Comparison of ENCODE assay signal across 20 mouse cellular contexts in genomic region chr2:127627354-127627753, GRCm38 (mm10). TPM values are rescaled to one million over a fixed set of nuclear protein-coding genes. Genes with fewer than 3 reads are reported as not detected.
A peak's percentile ranks its signal among the peaks of the same experiment; 100 is the strongest.
DNase-seq lines count a peak whose midpoint lies in the region; ATAC-seq lines count a peak whose summit lies in the region.
"Had no signal": no experiment of that assay in that cellular context is flagged by ENCODE, and none has a peak within 500 bp of the region (broad histone marks: within the 10 kb centered on the region; RNA-seq: fewer than 3 reads in every experiment).

No protein-coding gene starts in this region.

- peaks cover 11% of the 10 kb centered on the region for H3K4me1 ChIP-seq in hindbrain, embryonic 10.5 days (replicated peaks)
- no peaks in the 10 kb centered on the region for H3K4me1 ChIP-seq in hindbrain, embryonic 14.5 days (replicated peaks; ENCODE audit: control insufficient read depth, insufficient read depth, low read length)
- H3K4me1 ChIP-seq: embryonic facial prominence, embryonic 13.5 days; heart, embryonic 13.5 days; intestine, embryonic 15.5 days; limb, embryonic 10.5 days; midbrain, embryonic 13.5 days had no signal

- no peak overlapping the region for H3K4me3 ChIP-seq in hindbrain, embryonic 10.5 days
- no peak overlapping the region for H3K4me3 ChIP-seq in hindbrain, embryonic 14.5 days (replicated peaks; ENCODE audit: low read length)
- H3K4me3 ChIP-seq: embryonic facial prominence, embryonic 13.5 days; heart, embryonic 13.5 days; intestine, embryonic 15.5 days; limb, embryonic 10.5 days; midbrain, embryonic 13.5 days had no signal

- intact Hi-C loops in left cerebral cortex, postnatal 4 days (cut with DNase I), result no loop called here

- no peak overlapping the region for H3K4me2 ChIP-seq in hindbrain, embryonic 14.5 days (replicated peaks)
- H3K4me2 ChIP-seq: embryonic facial prominence, embryonic 13.5 days; heart, embryonic 13.5 days; intestine, embryonic 15.5 days; liver, embryonic 11.5 days; lung, embryonic 14.5 days; midbrain, embryonic 13.5 days had no signal

- ATAC-seq in cerebellum, adult (ENCODE audit: insufficient number of reproducible peaks, low FRiP score, low TSS enrichment), result no peak
- ATAC-seq in hindbrain, embryonic 14.5 days (ENCODE audit: low FRiP score), result no peak
- ATAC-seq: intestine, embryonic 15.5 days; midbrain, embryonic 13.5 days had no signal

- no peaks in the 10 kb centered on the region for H3K9me3 ChIP-seq in hindbrain, embryonic 10.5 days
- H3K9me3 ChIP-seq in hindbrain, embryonic 14.5 days (ENCODE audit: control insufficient read depth, low read length), result no peaks in the 10 kb centered on the region
- H3K9me3 ChIP-seq: embryonic facial prominence, embryonic 13.5 days; heart, embryonic 13.5 days; intestine, embryonic 15.5 days; limb, embryonic 10.5 days; midbrain, embryonic 13.5 days had no signal

- H3K27me3 ChIP-seq in hindbrain, embryonic 10.5 days (ENCODE audit: insufficient read depth, poor library complexity, severe bottlenecking), result no peaks in the 10 kb centered on the region
- no peaks in the 10 kb centered on the region for H3K27me3 ChIP-seq in hindbrain, embryonic 14.5 days (ENCODE audit: control insufficient read depth, insufficient read depth, low read length)
- H3K27me3 ChIP-seq: embryonic facial prominence, embryonic 13.5 days; intestine, embryonic 15.5 days; midbrain, embryonic 13.5 days had no signal

- H3K36me3 ChIP-seq in hindbrain, embryonic 10.5 days, result no peaks in the 10 kb centered on the region
- H3K36me3 ChIP-seq in hindbrain, embryonic 14.5 days (replicated peaks; ENCODE audit: control insufficient read depth, insufficient read depth), result no peaks in the 10 kb centered on the region
- H3K36me3 ChIP-seq: embryonic facial prominence, embryonic 13.5 days; heart, embryonic 13.5 days; intestine, embryonic 15.5 days; limb, embryonic 10.5 days; midbrain, embryonic 13.5 days had no signal

- DNase-seq in cerebellum, adult 9-11 months, result peak; percentile 33
- DNase-seq in hindbrain, embryonic 10.5 days (ENCODE audit: low spot score), result peak; percentile 29
- DNase-seq in hindbrain, embryonic 14.5 days (ENCODE audit: low spot score), result no peak
- DNase-seq in left cerebral cortex, adult 9 months (ENCODE audit: low spot score in 2 of 2), result peak; percentile 46 to 54
- DNase-seq in left cerebral cortex, postnatal 4 days, result no peak
- DNase-seq in embryo, embryonic 11 days, result peak; percentile 13
- no peak for DNase-seq in thymus, postnatal 25 days
- DNase-seq: adrenal gland, adult 8-10 months; heart, adult 11 months; heart, postnatal 4 days; kidney, postnatal 4 days; lung, embryonic 14.5 days had no signal

- peak overlapping the region; percentile 35; the same call in 1 of the 2 replicates for H3K27ac ChIP-seq in hindbrain, embryonic 10.5 days
- H3K27ac ChIP-seq in hindbrain, embryonic 14.5 days, result no peak overlapping the region
- H3K27ac ChIP-seq: embryonic facial prominence, embryonic 13.5 days; heart, embryonic 13.5 days; intestine, embryonic 15.5 days; limb, embryonic 10.5 days; midbrain, embryonic 13.5 days had no signal

- H3K9ac ChIP-seq in hindbrain, embryonic 14.5 days, result no peak overlapping the region
- H3K9ac ChIP-seq: embryonic facial prominence, embryonic 13.5 days; heart, embryonic 13.5 days; intestine, embryonic 15.5 days; lung, embryonic 14.5 days; midbrain, embryonic 13.5 days had no signal

- 45% methylated on average over 6 of the region's 6 CpGs for WGBS in hindbrain, embryonic 10.5 days
- WGBS in hindbrain, embryonic 14.5 days, result 41% methylated on average over 6 of the region's 6 CpGs

RNA-seq across cellular contexts. Expression of gene Mal, which starts 29.1 kb away (rescaled TPM):
- 0.69 and 2.4 TPM in 2 replicates for polyA plus RNA-seq in hindbrain, embryonic 10.5 days (2016; fragmentation: Nextera tagmentation; extraction: Ambion mirVana)
- polyA plus RNA-seq in hindbrain, embryonic 14.5 days (2014; fragmentation: Nextera tagmentation; extraction: Ambion mirVana), result 3.5 and 3.7 TPM in 2 replicates
- total RNA-seq in left cerebral cortex, postnatal 4 days (2021), result 1 to 10 TPM; 1.3 to 1.5 TPM
- total RNA-seq: CH12.LX had no signal

RNA-seq across cellular contexts. Expression of gene Mrps5, which starts 40.3 kb away (rescaled TPM):
- polyA plus RNA-seq in hindbrain, embryonic 10.5 days (2016; fragmentation: Nextera tagmentation; extraction: Ambion mirVana), result 158 and 163 TPM in 2 replicates
- polyA plus RNA-seq in hindbrain, embryonic 14.5 days (2014; fragmentation: Nextera tagmentation; extraction: Ambion mirVana), result 123 and 128 TPM in 2 replicates
- total RNA-seq in left cerebral cortex, postnatal 4 days (2021), result 100 to 1,000 TPM; 106 TPM

RNA-seq across cellular contexts. Expression of gene Zfp661, which starts 40.5 kb away (rescaled TPM):
- polyA plus RNA-seq in hindbrain, embryonic 10.5 days (2016; fragmentation: Nextera tagmentation; extraction: Ambion mirVana), result 8.0 and 8.3 TPM in 2 replicates
- polyA plus RNA-seq in hindbrain, embryonic 14.5 days (2014; fragmentation: Nextera tagmentation; extraction: Ambion mirVana), result 7.0 and 7.1 TPM in 2 replicates
- total RNA-seq in left cerebral cortex, postnatal 4 days (2021), result 1 to 10 TPM; 9.2 to 9.5 TPM

Comparison
In these comparisons a context has a peak if more than half of its experiments do, and no peak if none do; other contexts are left out.
1. DNase-seq: peak in cerebellum, adult 9-11 months (single experiment), hindbrain, embryonic 10.5 days (single experiment), left cerebral cortex, adult 9 months (2 of 2) and embryo, embryonic 11 days (single experiment); none in hindbrain, embryonic 14.5 days (single experiment), left cerebral cortex, postnatal 4 days (single experiment) and thymus, postnatal 25 days (single experiment).